Mouse (Mus musculus): ENCODE measurements at regions not wholly inside any gene's neighbourhood (a gene's known extent, or its start where the extent isn't known, plus 50 kb on each side); places are given as distances from the start of the nearest gene placed in this dataset.

GRCm38 (mm10) chr3:37914136-37914535 is 189.8 kb upstream of the Gm5148 start:
- H3K4me1 ChIP-seq (ENCODE audit: insufficient read depth), result no peaks in the 10 kb centered on the region
- DNase-seq, result no peak
- H3K4me3 ChIP-seq (ENCODE audit: low read depth, low read length), result no peak overlapping the region
- H3K9ac ChIP-seq, result no peak overlapping the region
- H3K4me2 ChIP-seq (ENCODE audit: low read depth), result no peak overlapping the region
- no peaks in the 10 kb centered on the region for H3K27me3 ChIP-seq (ENCODE audit: insufficient read depth, low read length)
- ATAC-seq, result no peak
- H3K27ac ChIP-seq (ENCODE audit: low read depth, low read length), result no peak overlapping the region
- TF ChIP-seq CTCF (IDR thresholded peaks at IDR 0.05; ENCODE audit: low read depth), result no peak
- H3K36me3 ChIP-seq (ENCODE audit: insufficient read depth), result no peaks in the 10 kb centered on the region
- 82% methylated on average over 2 of the region's 2 CpGs for WGBS
- H3K9me3 ChIP-seq (ENCODE audit: low read length), result no peaks in the 10 kb centered on the region

GRCm38 (mm10) chr3:37909821-37910220 is 185.5 kb upstream of the Gm5148 start:
- no peak overlapping the region for H3K9ac ChIP-seq
- 86% methylated on average over 4 of the region's 4 CpGs for WGBS
- H3K4me1 ChIP-seq (ENCODE audit: insufficient read depth), result no peaks in the 10 kb centered on the region
- H3K4me3 ChIP-seq (ENCODE audit: low read depth, low read length), result no peak overlapping the region
- no peak overlapping the region for H3K27ac ChIP-seq (ENCODE audit: low read depth, low read length)
- no peak for ATAC-seq
- no peaks in the 10 kb centered on the region for H3K27me3 ChIP-seq (ENCODE audit: insufficient read depth, low read length)
- no peaks in the 10 kb centered on the region for H3K9me3 ChIP-seq (ENCODE audit: low read length)
- no peak for DNase-seq
- no peak overlapping the region for H3K4me2 ChIP-seq (ENCODE audit: low read depth)
- no peak for TF ChIP-seq CTCF (IDR thresholded peaks at IDR 0.05; ENCODE audit: low read depth)
- H3K36me3 ChIP-seq (ENCODE audit: insufficient read depth), result no peaks in the 10 kb centered on the region

- no peak for ATAC-seq
- DNase-seq, result no peak
- no peak overlapping the region for H3K9ac ChIP-seq
- TF ChIP-seq CTCF (IDR thresholded peaks at IDR 0.05; ENCODE audit: low read depth), result no peak
- no peaks in the 10 kb centered on the region for H3K36me3 ChIP-seq (ENCODE audit: insufficient read depth)
- 86% methylated on average over 2 of the region's 2 CpGs for whole genome bisulfite sequencing
- H3K27me3 ChIP-seq (ENCODE audit: insufficient read depth, low read length), result no peaks in the 10 kb centered on the region
- H3K4me1 ChIP-seq (ENCODE audit: insufficient read depth), result no peaks in the 10 kb centered on the region
- no peak overlapping the region for H3K4me2 ChIP-seq (ENCODE audit: low read depth)
- H3K9me3 ChIP-seq (ENCODE audit: low read length), result no peaks in the 10 kb centered on the region
- H3K4me3 ChIP-seq (ENCODE audit: low read depth, low read length), result no peak overlapping the region
- no peak overlapping the region for H3K27ac ChIP-seq (ENCODE audit: low read depth, low read length)
These were observed 184.7 kb upstream of the Gm5148 start for GRCm38 (mm10) chr3:37909008-37909407.

- Histone ChIP-seq H3K4me3 (ENCODE audit: low read depth, low read length) (no peak overlapping the region), H3K36me3 (ENCODE audit: insufficient read depth) (no peaks in the 10 kb centered on the region), H3K27me3 (ENCODE audit: insufficient read depth, low read length) (no peaks in the 10 kb centered on the region), H3K4me1 (ENCODE audit: insufficient read depth) (no peaks in the 10 kb centered on the region), H3K9me3 (ENCODE audit: low read length) (no peaks in the 10 kb centered on the region), H3K9ac (no peak overlapping the region), H3K4me2 (ENCODE audit: low read depth) (no peak overlapping the region), H3K27ac (ENCODE audit: low read depth, low read length) (no peak overlapping the region)
- no peak for DNase-seq
- WGBS, result 85% methylated on average over 6 of the region's 6 CpGs
- no peak for ATAC-seq
- TF ChIP-seq CTCF (IDR thresholded peaks at IDR 0.05; ENCODE audit: low read depth), result no peak
These were observed 184.2 kb upstream of the Gm5148 start for GRCm38 (mm10) chr3:37908456-37908855.

DNA sequence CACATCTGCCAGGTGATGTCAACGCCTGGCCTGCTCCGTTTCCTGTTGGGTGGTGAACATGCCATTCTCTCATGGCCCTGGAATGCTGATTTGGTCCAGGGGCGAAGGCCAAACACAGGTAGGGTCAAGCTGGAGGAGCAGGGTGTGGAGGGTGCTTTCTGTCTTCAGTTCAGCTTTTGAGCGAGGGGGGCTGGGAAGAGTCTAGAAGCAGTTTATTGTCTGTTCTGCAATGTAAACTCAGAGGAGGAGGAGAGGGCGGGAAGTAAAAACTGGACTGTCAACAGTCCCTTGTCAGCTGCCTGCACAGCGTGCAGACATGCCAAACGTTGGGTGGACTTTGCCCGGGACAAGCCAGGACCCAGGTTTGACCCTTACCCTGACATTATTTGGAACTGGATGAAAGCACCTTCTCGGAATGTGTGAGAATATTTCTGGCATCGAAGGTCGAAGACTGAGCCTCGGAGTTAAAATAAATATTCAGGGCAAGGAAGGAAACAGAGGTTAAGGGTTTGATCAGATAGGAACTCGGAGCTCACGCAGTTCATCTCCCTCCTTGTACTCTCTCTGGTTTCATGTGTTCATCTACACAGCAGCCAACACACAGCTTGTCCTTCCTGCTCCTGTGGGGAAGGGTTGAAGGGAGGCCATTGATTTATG is 183.3 kb upstream of the Gm5148 start:
- no peaks in the 10 kb centered on the region for H3K27me3 ChIP-seq (ENCODE audit: insufficient read depth, low read length)
- H3K36me3 ChIP-seq (ENCODE audit: insufficient read depth), result no peaks in the 10 kb centered on the region
- no peak for ATAC-seq
- no peak for DNase-seq
- no peak for TF ChIP-seq CTCF (IDR thresholded peaks at IDR 0.05; ENCODE audit: low read depth)
- no peak overlapping the region for H3K4me3 ChIP-seq (ENCODE audit: low read depth, low read length)
- H3K27ac ChIP-seq (ENCODE audit: low read depth, low read length), result no peak overlapping the region
- H3K9ac ChIP-seq, result no peak overlapping the region
- 68% methylated on average over 14 of the region's 14 CpGs for WGBS
- no peaks in the 10 kb centered on the region for H3K9me3 ChIP-seq (ENCODE audit: low read length)
- H3K4me1 ChIP-seq (ENCODE audit: insufficient read depth), result no peaks in the 10 kb centered on the region
- H3K4me2 ChIP-seq (ENCODE audit: low read depth), result no peak overlapping the region

DNA sequence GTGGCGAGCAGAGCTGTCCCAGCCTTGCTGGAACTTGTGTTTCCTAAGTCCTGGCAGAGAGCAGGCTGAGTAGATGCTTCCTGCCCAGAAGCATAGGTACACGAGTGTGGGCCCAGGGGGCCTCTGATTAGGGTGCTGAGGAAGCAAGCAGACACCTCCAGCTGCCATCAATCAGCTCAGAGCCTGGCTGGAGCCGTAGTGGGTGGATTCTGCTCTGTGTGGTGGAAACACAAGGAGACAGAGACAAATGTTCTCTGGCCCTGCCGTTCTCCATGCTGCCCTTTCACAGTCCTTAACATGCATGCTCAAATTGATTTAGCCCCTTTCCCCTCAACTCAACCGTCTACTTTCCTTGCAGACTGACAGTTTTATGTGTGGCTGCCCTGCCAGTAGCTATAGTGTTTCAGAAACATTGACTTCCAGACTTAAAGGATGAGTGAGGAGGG is 182.5 kb upstream of the Gm5148 start:
- H3K36me3 ChIP-seq (ENCODE audit: insufficient read depth), result no peaks in the 10 kb centered on the region
- H3K9me3 ChIP-seq (ENCODE audit: low read length), result no peaks in the 10 kb centered on the region
- no peak for TF ChIP-seq CTCF (IDR thresholded peaks at IDR 0.05; ENCODE audit: low read depth)
- ATAC-seq (no peak), DNase-seq (no peak)
- H3K27me3 ChIP-seq (ENCODE audit: insufficient read depth, low read length), result no peaks in the 10 kb centered on the region
- 57% methylated on average over 5 of the region's 5 CpGs for WGBS
- H3K9ac ChIP-seq, result no peak overlapping the region
- H3K4me1 ChIP-seq (ENCODE audit: insufficient read depth), result no peaks in the 10 kb centered on the region
- no peak overlapping the region for H3K4me3 ChIP-seq (ENCODE audit: low read depth, low read length)
- H3K4me2 ChIP-seq (ENCODE audit: low read depth), result no peak overlapping the region
- no peak overlapping the region for H3K27ac ChIP-seq (ENCODE audit: low read depth, low read length)

DNA sequence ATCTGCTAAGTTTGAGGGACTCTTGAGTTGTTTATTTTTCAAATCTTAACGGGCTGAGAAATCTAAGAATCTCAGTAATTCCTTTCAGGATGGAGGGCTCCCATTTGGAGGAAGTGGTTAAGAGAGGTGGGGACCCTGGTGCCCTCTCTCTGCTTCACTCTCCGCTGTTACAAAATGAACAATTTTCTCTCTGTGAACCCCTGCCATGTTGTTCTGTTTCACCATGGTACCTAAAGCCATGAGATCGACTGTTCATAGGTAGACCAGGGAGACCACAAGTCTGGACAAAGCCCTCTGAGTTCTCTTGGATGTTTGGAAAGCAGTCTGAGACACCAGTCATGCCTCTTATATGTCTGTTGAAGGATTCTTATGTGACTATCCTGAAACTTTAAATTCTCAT is 179.9 kb upstream of the Gm5148 start:
- DNase-seq, result no peak
- H3K27me3 ChIP-seq (ENCODE audit: insufficient read depth, low read length), result no peaks in the 10 kb centered on the region
- H3K4me3 ChIP-seq (ENCODE audit: low read depth, low read length), result no peak overlapping the region
- H3K4me1 ChIP-seq (ENCODE audit: insufficient read depth), result no peaks in the 10 kb centered on the region
- 86% methylated on average over 3 of the region's 3 CpGs for WGBS
- H3K9ac ChIP-seq, result no peak overlapping the region
- TF ChIP-seq CTCF (IDR thresholded peaks at IDR 0.05; ENCODE audit: low read depth), result no peak
- no peaks in the 10 kb centered on the region for H3K9me3 ChIP-seq (ENCODE audit: low read length)
- ATAC-seq, result no peak
- H3K27ac ChIP-seq (ENCODE audit: low read depth, low read length), result no peak overlapping the region
- H3K4me2 ChIP-seq (ENCODE audit: low read depth), result no peak overlapping the region
- no peaks in the 10 kb centered on the region for H3K36me3 ChIP-seq (ENCODE audit: insufficient read depth)
